8 mouse cellular contexts compared by ENCODE assay signal in the genomic region with DNA sequence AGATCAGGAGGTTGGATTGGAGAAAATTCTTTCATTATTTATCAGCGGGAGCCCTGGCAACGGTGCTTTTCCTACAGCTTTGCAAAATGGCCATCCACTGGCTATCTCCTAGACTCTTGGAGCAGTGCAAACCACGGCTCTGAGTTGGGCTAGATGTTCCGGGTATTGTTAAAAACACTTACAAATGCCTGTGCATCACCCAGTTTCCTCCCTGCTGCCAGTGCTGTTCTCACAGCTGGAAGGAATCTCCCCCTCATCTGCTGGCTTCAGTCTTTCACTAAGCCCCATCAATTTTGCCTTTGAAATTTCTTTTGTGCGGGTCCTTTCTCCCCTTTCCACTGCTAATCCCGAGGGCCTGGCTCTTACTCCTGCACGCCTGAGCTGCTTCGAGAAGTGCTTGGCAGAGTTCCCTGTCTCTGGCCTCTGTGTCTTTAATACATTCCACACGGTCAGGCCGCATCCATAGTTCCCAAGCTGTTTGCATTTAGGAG.
DNase-seq lines count a peak whose midpoint lies in the region; ATAC-seq and TF ChIP-seq lines count a peak whose summit lies in the region.

No protein-coding gene starts in this region.

- no peak overlapping the region for H3K9ac ChIP-seq in intestine, embryonic 14.5 days (ENCODE audit: low read length)
- no peak overlapping the region for H3K9ac ChIP-seq in intestine, postnatal 0 days (ENCODE audit: low read depth, low read length)
- H3K9ac ChIP-seq in hindbrain, embryonic 13.5 days = no peak overlapping the region
- H3K9ac ChIP-seq in lung, embryonic 15.5 days = no peak overlapping the region
- 0 out of 2 replicates have a peak overlapping the region, but pooled peaks have one; percentile 19 for H3K9ac ChIP-seq in stomach, embryonic 16.5 days (ENCODE audit: low read length)

- no peaks in the 10 kb centered on the region for H3K36me3 ChIP-seq in intestine, embryonic 14.5 days (ENCODE audit: control insufficient read depth, insufficient read depth, low read length)
- H3K36me3 ChIP-seq in intestine, postnatal 0 days (ENCODE audit: control insufficient read depth, insufficient read depth) = no peaks in the 10 kb centered on the region
- no peaks in the 10 kb centered on the region for H3K36me3 ChIP-seq in hindbrain, embryonic 13.5 days
- no peaks in the 10 kb centered on the region for H3K36me3 ChIP-seq in lung, embryonic 15.5 days
- no peaks in the 10 kb centered on the region for H3K36me3 ChIP-seq in stomach, embryonic 16.5 days (ENCODE audit: control insufficient read depth, insufficient read depth, low read length)

- H3K27ac ChIP-seq in intestine, embryonic 14.5 days (ENCODE audit: low read depth) = peak overlapping the region; percentile 71
- H3K27ac ChIP-seq in intestine, postnatal 0 days (ENCODE audit: low read depth, low read length) = no peak overlapping the region
- H3K27ac ChIP-seq in hindbrain, embryonic 13.5 days = peak overlapping the region; percentile 66
- H3K27ac ChIP-seq in lung, embryonic 15.5 days = peak overlapping the region; percentile 61
- H3K27ac ChIP-seq in stomach, embryonic 16.5 days (ENCODE audit: low read length) = peak overlapping the region; percentile 79

- no peaks in the 10 kb centered on the region for H3K9me3 ChIP-seq in intestine, embryonic 14.5 days (ENCODE audit: control insufficient read depth, low read length)
- no peaks in the 10 kb centered on the region for H3K9me3 ChIP-seq in intestine, postnatal 0 days (ENCODE audit: control insufficient read depth)
- H3K9me3 ChIP-seq in hindbrain, embryonic 13.5 days = no peaks in the 10 kb centered on the region
- H3K9me3 ChIP-seq in lung, embryonic 15.5 days = no peaks in the 10 kb centered on the region
- no peaks in the 10 kb centered on the region for H3K9me3 ChIP-seq in stomach, embryonic 16.5 days (replicated peaks; ENCODE audit: control insufficient read depth, low read length)

- peak; percentile 55; the same call in 1 of the 2 replicates for ATAC-seq in intestine, embryonic 14.5 days (replicated peaks; ENCODE audit: low FRiP score, low TSS enrichment, low read depth)
- no peak for ATAC-seq in intestine, postnatal 0 days
- no peak; the same call in 1 of the 2 replicates for ATAC-seq in hindbrain, embryonic 13.5 days (ENCODE audit: low FRiP score)
- ATAC-seq in lung, embryonic 15.5 days (ENCODE audit: borderline replicate concordance, extremely low read depth, low FRiP score, low TSS enrichment) = peak; percentile 83
- ATAC-seq in stomach, embryonic 16.5 days (ENCODE audit: insufficient read depth, low FRiP score) = peak; percentile 82

- H3K27me3 ChIP-seq in intestine, embryonic 14.5 days (replicated peaks; ENCODE audit: control insufficient read depth, insufficient read depth, low read length) = no peaks in the 10 kb centered on the region
- H3K27me3 ChIP-seq in intestine, postnatal 0 days (replicated peaks; ENCODE audit: control insufficient read depth, insufficient read depth, low read length) = 0 out of 2 replicates have a peak, but pooled peaks cover 3% of the 10 kb centered on the region
- peaks cover 9% of the 10 kb centered on the region for H3K27me3 ChIP-seq in hindbrain, embryonic 13.5 days
- peaks cover 9% of the 10 kb centered on the region for H3K27me3 ChIP-seq in lung, embryonic 15.5 days
- no peaks in the 10 kb centered on the region for H3K27me3 ChIP-seq in stomach, embryonic 16.5 days (ENCODE audit: control insufficient read depth, insufficient read depth, low read length)

- DNase-seq in intestine, embryonic 14.5 days (ENCODE audit: low spot score) = peak; percentile 69
- DNase-seq in embryo, embryonic 10.5 days (ENCODE audit: low spot score) = peak; percentile 64
- DNase-seq in natural killer cell, adult 2 months (ENCODE audit: low spot score in 2 of 2) = no peak
- no peak for DNase-seq in spleen, postnatal 36 days (ENCODE audit: low spot score in 2 of 2)

- H3K4me2 ChIP-seq in intestine, embryonic 14.5 days (ENCODE audit: low read length) = no peak overlapping the region
- H3K4me2 ChIP-seq in intestine, postnatal 0 days (replicated peaks; ENCODE audit: low read depth) = no peak overlapping the region
- H3K4me2 ChIP-seq in hindbrain, embryonic 13.5 days = no peak overlapping the region
- no peak overlapping the region for H3K4me2 ChIP-seq in lung, embryonic 15.5 days
- H3K4me2 ChIP-seq in stomach, embryonic 16.5 days (ENCODE audit: low read depth, low read length) = no peak overlapping the region

- H3K4me3 ChIP-seq in intestine, embryonic 14.5 days (ENCODE audit: low read depth, low read length) = no peak overlapping the region
- H3K4me3 ChIP-seq in intestine, postnatal 0 days (ENCODE audit: low read depth, low read length) = no peak overlapping the region
- no peak overlapping the region for H3K4me3 ChIP-seq in hindbrain, embryonic 13.5 days
- H3K4me3 ChIP-seq in lung, embryonic 15.5 days = no peak overlapping the region
- H3K4me3 ChIP-seq in stomach, embryonic 16.5 days (replicated peaks; ENCODE audit: low read length) = no peak overlapping the region

- H3K4me1 ChIP-seq in intestine, embryonic 14.5 days (replicated peaks; ENCODE audit: control insufficient read depth, insufficient read depth, low read length) = peaks cover 21% of the 10 kb centered on the region
- no peaks in the 10 kb centered on the region for H3K4me1 ChIP-seq in intestine, postnatal 0 days (replicated peaks; ENCODE audit: control insufficient read depth, insufficient read depth, low read length)
- peaks cover 22% of the 10 kb centered on the region for H3K4me1 ChIP-seq in hindbrain, embryonic 13.5 days (replicated peaks)
- peaks cover 27% of the 10 kb centered on the region for H3K4me1 ChIP-seq in lung, embryonic 15.5 days
- H3K4me1 ChIP-seq in stomach, embryonic 16.5 days (ENCODE audit: control insufficient read depth, insufficient read depth, low read length) = peaks cover 15% of the 10 kb centered on the region

- WGBS in intestine, embryonic 14.5 days = 26% methylated on average over 10 of the region's 10 CpGs
- 43% methylated on average over 10 of the region's 10 CpGs for WGBS in intestine, postnatal 0 days
- 8% methylated on average over 10 of the region's 10 CpGs for WGBS in hindbrain, embryonic 13.5 days
- WGBS in lung, embryonic 15.5 days = 13% methylated on average over 10 of the region's 10 CpGs
- 20% methylated on average over 10 of the region's 10 CpGs for WGBS in stomach, embryonic 16.5 days

- TF ChIP-seq CTCF in intestine, postnatal 0 days (IDR thresholded peaks at IDR 0.05; ENCODE audit: low read depth) = no peak

Comparison
In these comparisons a context has a peak if more than half of its experiments do, and no peak if none do; other contexts are left out.
1. ATAC-seq: peak in intestine, embryonic 14.5 days (single experiment), lung, embryonic 15.5 days (single experiment) and stomach, embryonic 16.5 days (single experiment); none in intestine, postnatal 0 days (single experiment) and hindbrain, embryonic 13.5 days (single experiment).
2. DNase-seq: peak in intestine, embryonic 14.5 days (single experiment) and embryo, embryonic 10.5 days (single experiment); none in natural killer cell, adult 2 months (0 of 2) and spleen, postnatal 36 days (0 of 2).